Mouse (Mus musculus) thymus, postnatal 14 days (tissue): ENCODE results near the gene Gm47996.
"Not testable (repeated sequence)": the region's sequence is repeated elsewhere in the genome, so short reads cannot be mapped to it uniquely, and the experiment has no call there.

ENCODE experiments used
- DNase-seq: peaks from one replicate; pipeline ENCODE4 v3.0.0; 2021

Gene Gm47996

DNA sequence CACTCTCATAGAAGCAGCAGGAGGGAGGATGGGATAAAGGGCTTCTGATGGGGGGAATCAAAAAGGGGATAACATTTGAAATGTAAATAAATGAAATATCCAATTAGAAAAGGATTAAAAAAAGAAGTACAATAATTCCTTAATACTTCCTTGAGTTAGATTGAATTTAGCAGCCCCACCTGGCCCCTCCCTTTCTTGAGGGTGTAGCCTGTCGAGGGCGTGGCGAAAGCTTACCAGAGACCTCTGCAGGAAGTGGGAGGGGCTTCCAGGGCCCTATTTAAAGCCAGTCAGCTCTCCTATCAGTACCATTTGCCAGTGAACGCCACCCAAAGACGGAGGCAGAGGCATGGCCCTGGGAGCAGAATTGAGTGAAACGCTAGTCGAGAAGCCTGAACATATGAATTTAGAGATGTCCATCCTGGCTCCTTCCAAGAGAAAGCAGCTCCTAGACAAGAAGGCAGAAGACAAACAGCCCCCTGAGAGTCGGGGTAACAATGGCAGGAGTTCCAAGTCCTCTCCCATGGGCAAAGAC lies at the start of gene Gm47996:
Gene Gm47996, plus strand, starts transcription at position 308 of the 532 bp plus-strand sequence.
- peak; percentile 28 for DNase-seq

DNA sequence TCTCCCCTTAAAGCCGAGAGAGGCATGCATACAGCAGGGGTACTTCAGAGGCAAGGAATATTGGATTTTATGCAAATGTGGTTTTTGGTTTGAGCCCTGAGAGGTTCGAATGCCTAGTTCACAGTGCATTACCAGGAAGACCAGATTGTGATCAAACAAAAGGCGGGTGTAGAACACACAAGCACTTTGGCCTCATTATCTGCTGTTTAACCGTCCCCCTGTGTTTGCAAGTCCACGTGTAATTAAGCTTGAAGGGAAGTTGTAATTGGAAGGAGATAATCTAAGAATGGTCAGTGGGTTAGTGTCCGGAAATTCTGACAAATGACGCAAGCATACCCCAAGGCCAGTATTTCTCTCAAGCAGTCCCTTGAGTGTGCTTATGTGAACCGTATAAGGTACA lies 43.9 kb upstream of the Gm47996 start:
- no peak for DNase-seq

GRCm38 (mm10) chr1:151167297-151168047 lies 42.5 kb upstream of the Gm47996 start:
- DNase-seq = peak; percentile 10

DNA sequence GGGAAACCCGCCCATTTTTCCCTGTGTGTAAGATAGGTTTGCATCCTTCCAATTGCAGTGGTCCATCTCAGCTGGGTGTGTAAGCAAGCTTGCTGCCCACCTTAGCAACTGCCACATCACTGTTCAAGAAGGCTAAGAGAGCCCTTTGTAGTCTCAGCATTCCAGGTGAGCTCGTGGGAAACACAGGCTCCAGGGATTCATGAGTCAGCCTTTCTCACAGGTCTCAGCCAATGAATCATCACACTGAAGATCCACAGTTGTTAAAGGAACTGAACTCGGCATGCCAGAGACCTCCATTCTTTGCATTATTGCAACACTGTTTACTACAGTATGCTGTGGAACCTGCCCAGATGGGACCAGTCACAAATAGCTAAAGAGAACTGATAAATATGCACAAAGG lies 41.3 kb upstream of the Gm47996 start:
- DNase-seq = no peak

GRCm38 (mm10) chr1:151171572-151172461 lies 38.1 kb upstream of the Gm47996 start:
- DNase-seq = no peak

- DNase-seq = peak; percentile 37
These were observed 32.6 kb upstream of the Gm47996 start for GRCm38 (mm10) chr1:151177030-151177936.

- no peak for DNase-seq
These were observed 32.0 kb upstream of the Gm47996 start for GRCm38 (mm10) chr1:151177937-151178271.

- DNase-seq = no peak
These were observed 31.3 kb upstream of the Gm47996 start for GRCm38 (mm10) chr1:151178505-151179083.

GRCm38 (mm10) chr1:151180167-151180566 lies 29.8 kb upstream of the Gm47996 start:
- DNase-seq = no peak

DNA sequence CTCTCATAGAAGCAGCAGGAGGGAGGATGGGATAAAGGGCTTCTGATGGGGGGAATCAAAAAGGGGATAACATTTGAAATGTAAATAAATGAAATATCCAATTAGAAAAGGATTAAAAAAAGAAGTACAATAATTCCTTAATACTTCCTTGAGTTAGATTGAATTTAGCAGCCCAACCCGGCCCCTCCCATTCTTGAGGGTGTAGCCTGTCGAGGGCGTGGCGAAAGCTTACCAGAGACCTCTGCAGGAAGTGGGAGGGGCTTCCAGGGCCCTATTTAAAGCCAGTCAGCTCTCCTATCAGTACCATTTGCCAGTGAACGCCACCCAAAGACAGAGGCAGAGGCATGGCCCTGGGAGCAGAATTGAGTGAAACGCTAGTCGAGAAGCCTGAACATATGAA lies 27.7 kb upstream of the Gm47996 start, which contains the start of gene Gm47985:
Gene Gm47985, plus strand, starts transcription at position 272 of the 400 bp plus-strand sequence.
- not testable (repeated sequence) for DNase-seq

- DNase-seq = not testable (repeated sequence)
These were observed 23.7 kb upstream of the Gm47996 start for GRCm38 (mm10) chr1:151186186-151186585.

- not testable (repeated sequence) for DNase-seq
These were observed 23.0 kb upstream of the Gm47996 start for GRCm38 (mm10) chr1:151186879-151187424.

GRCm38 (mm10) chr1:151188469-151188868 lies 21.5 kb upstream of the Gm47996 start:
- DNase-seq = no peak

GRCm38 (mm10) chr1:151192075-151192474 lies 17.9 kb upstream of the Gm47996 start, which contains the start of gene Gm8947:
Gene Gm8947, plus strand, starts transcription at chr1:151192376.
- not testable (repeated sequence) for DNase-seq

DNA sequence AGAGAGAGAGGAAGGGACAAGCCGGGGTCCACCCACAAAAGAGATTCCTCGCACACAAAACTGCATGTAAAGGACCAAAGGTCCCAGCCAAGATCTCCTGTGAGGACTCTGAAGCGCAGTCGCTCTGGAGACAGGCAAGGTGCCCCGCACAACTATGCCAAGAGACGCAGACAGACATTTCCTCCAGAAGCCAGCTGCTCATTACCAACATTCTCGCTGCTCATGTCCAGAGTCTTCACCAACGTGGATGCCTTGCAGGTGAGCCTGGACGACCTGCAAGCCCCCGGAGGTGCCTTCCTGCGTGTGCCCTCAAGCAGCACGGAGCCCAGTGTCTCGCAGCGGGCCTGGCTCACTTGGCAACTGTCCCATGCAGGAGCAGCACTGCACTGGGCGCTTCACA lies 17.2 kb upstream of the Gm47996 start:
- not testable (repeated sequence) for DNase-seq

DNA sequence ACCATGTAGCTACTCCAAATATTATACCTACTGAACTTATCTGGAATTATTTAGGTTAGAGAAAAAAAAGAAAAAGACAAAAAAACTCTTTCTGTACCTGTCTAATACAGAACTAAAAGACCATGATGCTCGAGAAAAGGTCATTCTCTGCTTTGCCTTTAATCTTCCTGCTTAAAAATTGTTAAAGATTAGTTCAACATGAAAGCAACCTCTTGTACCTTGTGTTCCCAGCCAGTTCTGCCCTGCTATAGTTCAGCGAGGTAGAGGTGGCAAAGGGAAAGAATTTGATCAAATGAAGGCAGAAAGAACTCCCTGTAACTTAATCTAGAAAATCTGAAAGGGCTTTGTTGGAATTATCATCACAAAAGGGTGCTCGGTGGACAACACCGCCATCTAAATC lies 13.9 kb upstream of the Gm47996 start:
- not testable (repeated sequence) for DNase-seq

DNA sequence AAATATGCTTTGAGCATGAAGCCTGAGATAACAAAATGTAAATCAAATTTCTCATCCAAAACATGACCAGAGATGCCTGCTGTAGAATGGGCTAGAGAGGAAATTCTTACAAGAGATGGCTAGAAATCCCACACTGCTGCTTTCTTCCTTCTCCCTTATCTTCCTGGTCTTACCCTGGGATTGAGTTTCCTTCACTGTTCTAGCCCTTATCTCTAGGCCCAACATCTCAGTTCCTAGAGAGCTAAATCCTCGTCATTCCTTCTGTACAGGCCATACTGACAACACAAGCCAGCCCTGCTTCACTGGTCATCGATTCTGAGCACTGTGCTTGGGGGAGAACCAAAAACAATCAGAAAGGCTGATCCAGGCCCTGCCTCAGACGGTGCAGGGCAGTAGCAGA lies 13.2 kb upstream of the Gm47996 start:
- not testable (repeated sequence) for DNase-seq

- DNase-seq = not testable (repeated sequence)
These were observed 11.8 kb upstream of the Gm47996 start, which contains the start of gene Gm47995 for GRCm38 (mm10) chr1:151198120-151198519. Gene Gm47995, plus strand, starts transcription at chr1:151198448.

DNA sequence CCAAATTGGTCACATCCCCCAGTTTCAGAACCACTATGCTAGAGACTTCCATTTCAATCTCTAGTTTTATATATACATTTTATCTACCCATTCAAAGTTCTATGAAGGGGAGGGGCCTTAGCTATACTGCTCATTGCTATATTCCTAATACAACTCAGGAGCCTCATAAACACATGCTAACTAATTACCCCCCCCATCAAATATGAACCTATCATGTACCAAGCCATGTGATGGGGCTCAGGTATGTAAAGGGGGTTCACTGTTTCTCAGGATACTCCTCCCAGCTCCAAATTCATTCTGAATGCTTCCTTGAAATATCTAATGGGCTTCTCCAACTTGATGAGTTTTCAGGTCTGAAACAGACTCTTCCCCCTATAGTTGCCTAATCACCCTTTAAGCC lies 9.3 kb upstream of the Gm47996 start:
- not testable (repeated sequence) for DNase-seq

- not testable (repeated sequence) for DNase-seq
These were observed 7.2 kb upstream of the Gm47996 start for GRCm38 (mm10) chr1:151202771-151203170.

- DNase-seq = not testable (repeated sequence)
These were observed 6.1 kb upstream of the Gm47996 start, which contains the start of gene 3110040M04Rik for GRCm38 (mm10) chr1:151203818-151204217. Gene 3110040M04Rik, plus strand, starts transcription at chr1:151204121.
